Mouse (Mus musculus): ENCODE measurements at regions not wholly inside any gene's neighbourhood (a gene's known extent, or its start where the extent isn't known, plus 50 kb on each side); places are given as distances from the start of the nearest gene placed in this dataset.

DNA sequence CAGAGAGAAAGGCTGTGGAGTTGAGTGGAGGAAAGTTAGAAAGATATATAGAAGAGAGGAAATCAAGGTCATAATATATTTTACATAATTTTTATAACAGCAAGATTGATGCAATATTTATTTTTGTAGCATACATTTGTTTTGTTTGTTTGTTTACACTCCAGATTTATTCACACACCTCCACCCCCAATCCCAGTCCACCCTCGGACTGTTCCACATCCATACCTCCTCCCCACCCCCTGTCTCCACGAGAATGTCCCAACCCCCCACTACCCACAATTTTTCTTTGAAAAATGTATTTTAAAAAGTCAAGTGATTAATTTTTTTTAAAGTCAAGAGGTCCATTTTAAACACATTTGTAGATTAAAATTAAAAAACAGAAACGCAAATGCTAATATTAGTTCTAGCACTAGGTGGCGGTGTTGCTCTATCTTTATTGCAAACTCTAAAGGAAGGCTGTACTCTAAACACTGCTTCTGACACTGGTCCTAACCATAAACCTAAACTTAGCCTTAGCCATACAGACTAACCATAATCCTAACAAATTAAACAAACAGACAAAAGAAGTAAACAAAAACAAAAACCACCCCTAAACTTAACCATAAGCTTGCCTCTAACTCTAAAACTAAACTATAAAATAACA is 67.8 kb downstream of the Olfr1505 start:
- Histone ChIP-seq H3K27me3 (replicated peaks) (no peaks in the 10 kb centered on the region), H3K9me3 (no peaks in the 10 kb centered on the region), H3K27ac (no peak overlapping the region), H3K4me2 (replicated peaks) (no peak overlapping the region), H3K4me1 (replicated peaks) (no peaks in the 10 kb centered on the region), H3K4me3 (replicated peaks) (no peak overlapping the region), H3K9ac (no peak overlapping the region), H3K36me3 (no peaks in the 10 kb centered on the region)
- 0 out of 2 replicates have a peak, but pooled peaks have one; percentile 67 for ATAC-seq
- WGBS, result 18% methylated on average over 4 of the region's 4 CpGs

DNA sequence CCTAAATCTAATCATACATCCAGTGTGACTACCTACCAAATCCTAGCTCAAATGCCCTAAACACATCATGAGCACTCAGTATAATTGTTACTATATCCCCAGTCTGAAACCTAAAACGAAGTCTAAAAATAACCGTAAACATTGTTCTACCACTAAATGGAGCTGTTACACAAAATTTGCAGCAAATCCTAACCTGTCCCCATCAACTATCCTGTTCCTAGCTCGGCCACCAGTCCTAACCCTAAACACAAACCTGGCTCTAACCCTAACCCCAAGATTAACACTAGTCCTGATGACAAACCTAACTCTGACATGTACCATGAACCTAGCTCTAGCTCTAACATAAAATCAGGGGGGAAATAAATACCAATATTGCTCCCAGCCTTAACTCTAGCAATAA is 69.5 kb downstream of the Olfr1505 start:
- no peak overlapping the region for H3K27ac ChIP-seq
- no peak overlapping the region for H3K4me3 ChIP-seq (replicated peaks)
- H3K27me3 ChIP-seq (replicated peaks), result no peaks in the 10 kb centered on the region
- no peaks in the 10 kb centered on the region for H3K36me3 ChIP-seq
- no peak for ATAC-seq
- H3K9me3 ChIP-seq, result no peaks in the 10 kb centered on the region
- WGBS, result 61% methylated on average over 3 of the region's 3 CpGs
- no peak overlapping the region for H3K9ac ChIP-seq
- no peak overlapping the region for H3K4me2 ChIP-seq (replicated peaks)
- no peaks in the 10 kb centered on the region for H3K4me1 ChIP-seq (replicated peaks)

Measured in intestine, embryonic 15.5 days (tissue).